Comparison of ENCODE assay signal across 25 mouse cellular contexts in genomic region chr16:38387389-38387788, GRCm38 (mm10). TPM values are rescaled to one million over a fixed set of nuclear protein-coding genes. Genes with fewer than 3 reads are reported as not detected.
DNase-seq lines count a peak whose midpoint lies in the region; ATAC-seq and TF ChIP-seq lines count a peak whose summit lies in the region.
"Had no signal": no experiment of that assay in that cellular context is flagged by ENCODE, and none has a peak within 500 bp of the region (broad histone marks: within the 10 kb centered on the region; RNA-seq: fewer than 3 reads in every experiment).

No protein-coding gene starts in this region.

- H3K27me3 ChIP-seq in CH12.LX (replicated peaks): no peaks in the 10 kb centered on the region
- no peaks in the 10 kb centered on the region for H3K27me3 ChIP-seq in liver, embryonic 13.5 days
- no peaks in the 10 kb centered on the region for H3K27me3 ChIP-seq in liver, postnatal 0 days (ENCODE audit: insufficient read depth, low read length)
- no peaks in the 10 kb centered on the region for H3K27me3 ChIP-seq in cerebellum, adult 2 months (ENCODE audit: control insufficient read depth, insufficient read depth, low read length)
- H3K27me3 ChIP-seq in forebrain, embryonic 14.5 days (replicated peaks; ENCODE audit: control insufficient read depth, insufficient read depth, low read length): no peaks in the 10 kb centered on the region
- H3K27me3 ChIP-seq: forebrain, embryonic 12.5 days; hindbrain, embryonic 12.5 days had no signal

- TF ChIP-seq POLR2A in CH12.LX (IDR thresholded peaks at IDR 0.05; ENCODE audit: low read depth, low read length): no peak
- no peak for TF ChIP-seq POLR2A in cerebellum, adult 2 months (IDR thresholded peaks at IDR 0.05; ENCODE audit: borderline replicate concordance, insufficient read depth, low read length)

- H3K27ac ChIP-seq in CH12.LX (ENCODE audit: insufficient read depth, low read depth): peak overlapping the region; percentile 3; the same call in 1 of the 2 replicates
- H3K27ac ChIP-seq in liver, embryonic 13.5 days: peak overlapping the region; percentile 56
- H3K27ac ChIP-seq in liver, postnatal 0 days (ENCODE audit: low read depth): no peak overlapping the region
- H3K27ac ChIP-seq in cerebellum, adult 2 months (ENCODE audit: insufficient read depth, low read length): no peak overlapping the region
- H3K27ac ChIP-seq in forebrain, embryonic 14.5 days (ENCODE audit: low read depth, low read length): no peak overlapping the region
- H3K27ac ChIP-seq: embryonic facial prominence, embryonic 10.5 days; forebrain, embryonic 12.5 days; heart, embryonic 13.5 days; hindbrain, embryonic 12.5 days had no signal

- no peak for TF ChIP-seq EP300 in CH12.LX (IDR thresholded peaks at IDR 0.05; ENCODE audit: low read length)
- TF ChIP-seq EP300 in liver, postnatal 0 days (IDR thresholded peaks at IDR 0.05; ENCODE audit: low read depth): no peak

- dilution Hi-C loops in CH12.LX (cut with MboI; ENCODE audit: extremely low pct_ligation_motif_present, extremely low pct_unique_long_range_greater_than_20kb, low sequenced_read_pairs): no loop called here

- no peak for DNase-seq in CH12.LX (ENCODE audit: extremely low read depth)
- no peak for DNase-seq in liver, embryonic 13.5 days
- peak; percentile 11 for DNase-seq in liver, postnatal 0 days
- no peak for DNase-seq in cerebellum, postnatal 14 days
- DNase-seq in cerebellum, adult 2 months: no peak
- no peak for DNase-seq in forebrain, embryonic 14.5 days (ENCODE audit: low spot score)
- DNase-seq: adrenal gland, adult 8-10 months; cerebellum, adult 11 months; cerebellum, adult 9-10 months; forebrain, postnatal 0 days; gastrocnemius, postnatal 36 days; heart, adult 11 months; heart, postnatal 36 days had no signal

- 20% methylated on average over 6 of the region's 6 CpGs for WGBS in liver, embryonic 13.5 days (ENCODE audit: insufficient replicate concordance)
- 62% methylated on average over 6 of the region's 6 CpGs for WGBS in liver, postnatal 0 days (ENCODE audit: insufficient replicate concordance)
- WGBS in cerebellum, adult 2 months: 90% methylated on average over 6 of the region's 6 CpGs
- 89% methylated on average over 6 of the region's 6 CpGs for WGBS in forebrain, embryonic 14.5 days

- no peak for TF ChIP-seq CTCF in CH12.LX (conservative IDR thresholded peaks at IDR 0.05 in 1 of 2, IDR thresholded peaks at IDR 0.05 in 1 of 2; ENCODE audit: low read depth in 2 of 2, low read length in 2 of 2)
- TF ChIP-seq CTCF in liver, postnatal 0 days (IDR thresholded peaks at IDR 0.05; ENCODE audit: low read depth): no peak
- TF ChIP-seq CTCF in cerebellum, adult 2 months (IDR thresholded peaks at IDR 0.05; ENCODE audit: borderline replicate concordance, insufficient read depth, low read depth, low read length): no peak

- in situ Hi-C loops in CH12.LX (cut with MboI; ENCODE audit: low pct_ligation_motif_present, low pct_unique_long_range_greater_than_20kb, low sequenced_read_pairs): no loop called here

- TF ChIP-seq RAD21 in CH12.LX (IDR thresholded peaks at IDR 0.05; ENCODE audit: low read depth, low read length): no peak

- H3K36me3 ChIP-seq in CH12.LX (replicated peaks in 1 of 2; ENCODE audit: control insufficient read depth in 1 of 2, insufficient read depth in 1 of 2, low read length in 1 of 2): no peaks in the 10 kb centered on the region
- H3K36me3 ChIP-seq in liver, embryonic 13.5 days: no peaks in the 10 kb centered on the region
- H3K36me3 ChIP-seq in liver, postnatal 0 days (replicated peaks; ENCODE audit: insufficient read depth, low read length): no peaks in the 10 kb centered on the region
- H3K36me3 ChIP-seq in forebrain, embryonic 14.5 days (ENCODE audit: control insufficient read depth, insufficient read depth, low read length): no peaks in the 10 kb centered on the region
- H3K36me3 ChIP-seq: embryonic facial prominence, embryonic 10.5 days; forebrain, embryonic 12.5 days; heart, embryonic 13.5 days; hindbrain, embryonic 12.5 days had no signal

- peak; percentile 44; the same call in 1 of the 2 replicates for ATAC-seq in erythroid progenitor cell, adult 5-6 weeks (replicated peaks; ENCODE audit: low FRiP score, poor library complexity, severe bottlenecking)
- ATAC-seq in liver, embryonic 13.5 days (ENCODE audit: low read depth): peak; percentile 76
- peak; percentile 38; the same call in 1 of the 2 replicates for ATAC-seq in liver, postnatal 0 days
- no peak for ATAC-seq in forebrain, embryonic 14.5 days
- ATAC-seq: forebrain, postnatal 0 days; hindbrain, embryonic 16.5 days had no signal

- H3K9me3 ChIP-seq in CH12.LX (replicated peaks; ENCODE audit: low read length): no peaks in the 10 kb centered on the region
- no peaks in the 10 kb centered on the region for H3K9me3 ChIP-seq in liver, embryonic 13.5 days (replicated peaks)
- H3K9me3 ChIP-seq in liver, postnatal 0 days (ENCODE audit: low read length): no peaks in the 10 kb centered on the region
- no peaks in the 10 kb centered on the region for H3K9me3 ChIP-seq in forebrain, embryonic 14.5 days (replicated peaks; ENCODE audit: control insufficient read depth, low read length)
- H3K9me3 ChIP-seq: embryonic facial prominence, embryonic 10.5 days; forebrain, embryonic 12.5 days; heart, embryonic 13.5 days; hindbrain, embryonic 12.5 days had no signal

- peaks cover 34 to 57% of the 10 kb centered on the region in 2 experiments for H3K4me1 ChIP-seq in CH12.LX (ENCODE audit: control insufficient read depth in 1 of 2, insufficient read depth in 2 of 2)
- peaks cover 54% of the 10 kb centered on the region for H3K4me1 ChIP-seq in liver, embryonic 13.5 days (replicated peaks)
- H3K4me1 ChIP-seq in liver, postnatal 0 days (ENCODE audit: insufficient read depth): peaks cover 22% of the 10 kb centered on the region
- H3K4me1 ChIP-seq in cerebellum, adult 2 months (ENCODE audit: control insufficient read depth, insufficient read depth, low read length): no peaks in the 10 kb centered on the region
- H3K4me1 ChIP-seq in forebrain, embryonic 14.5 days (ENCODE audit: control insufficient read depth, insufficient read depth, low read length): no peaks in the 10 kb centered on the region
- H3K4me1 ChIP-seq: embryonic facial prominence, embryonic 10.5 days; forebrain, embryonic 12.5 days; hindbrain, embryonic 12.5 days had no signal

- 0 out of 2 replicates have a peak, but pooled peaks cover 2% of the 10 kb centered on the region for H3K79me2 ChIP-seq in CH12.LX (replicated peaks; ENCODE audit: control insufficient read depth, extremely low read depth, insufficient read depth, poor library complexity, severe bottlenecking)

- no peak overlapping the region for H3K9ac ChIP-seq in CH12.LX (ENCODE audit: insufficient read depth, low read depth)
- H3K9ac ChIP-seq in liver, embryonic 13.5 days: peak overlapping the region; percentile 7; the same call in 1 of the 2 replicates
- no peak overlapping the region for H3K9ac ChIP-seq in liver, postnatal 0 days (replicated peaks)
- H3K9ac ChIP-seq in forebrain, embryonic 14.5 days (ENCODE audit: low read length): no peak overlapping the region
- H3K9ac ChIP-seq: forebrain, embryonic 12.5 days; forebrain, postnatal 0 days; heart, embryonic 13.5 days; hindbrain, embryonic 12.5 days had no signal

- H3K4me3 ChIP-seq in CH12.LX (replicated peaks in 1 of 3; ENCODE audit: low read depth in 2 of 3, low read length in 2 of 3, poor library complexity in 1 of 3): no peak overlapping the region
- no peak overlapping the region for H3K4me3 ChIP-seq in liver, embryonic 13.5 days (replicated peaks)
- no peak overlapping the region for H3K4me3 ChIP-seq in liver, postnatal 0 days (ENCODE audit: low read depth, low read length)
- no peak overlapping the region for H3K4me3 ChIP-seq in cerebellum, adult 2 months (replicated peaks; ENCODE audit: insufficient read depth, low read depth, low read length)
- H3K4me3 ChIP-seq in forebrain, embryonic 14.5 days (ENCODE audit: low read depth, low read length): no peak overlapping the region
- H3K4me3 ChIP-seq: embryonic facial prominence, embryonic 10.5 days; forebrain, embryonic 12.5 days; heart, embryonic 13.5 days; hindbrain, embryonic 12.5 days had no signal

- H3K4me2 ChIP-seq in CH12.LX (ENCODE audit: insufficient read depth, low read depth, poor library complexity, severe bottlenecking): no peak overlapping the region
- H3K4me2 ChIP-seq in liver, embryonic 13.5 days: peak overlapping the region; percentile 6
- no peak overlapping the region for H3K4me2 ChIP-seq in liver, postnatal 0 days (ENCODE audit: low read depth, low read length)
- no peak overlapping the region for H3K4me2 ChIP-seq in forebrain, embryonic 14.5 days (ENCODE audit: low read length)
- H3K4me2 ChIP-seq: forebrain, embryonic 12.5 days; heart, embryonic 13.5 days; hindbrain, embryonic 12.5 days had no signal

RNA-seq across cellular contexts. Expression of gene Popdc2, which starts 25.4 kb away (rescaled TPM):
- total RNA-seq in CH12.LX (2012; rRNA removed) (1.0 and 3.6 TPM in 2 replicates), CH12.LX (2014; rRNA removed) (0.17 and 0.30 TPM in 2 replicates)
- 0.35 and 1.1 TPM in 2 replicates for polyA plus RNA-seq in CH12.LX (2012; ENCODE audit: insufficient read length, low read depth)
- 21.6 and 24.3 TPM in 2 replicates for total RNA-seq in erythroid progenitor cell, adult 5-6 weeks (2015; ENCODE audit: low replicate concordance)
- total RNA-seq in erythroid progenitor cell, adult 5-6 weeks (2017; ENCODE audit: low replicate concordance): 18.8 and 23.0 TPM in 2 replicates
- polyA plus RNA-seq in liver, embryonic 13.5 days (2015; fragmentation: Nextera tagmentation; extraction: Ambion mirVana): 22.3 and 24.2 TPM in 2 replicates
- 10.8 and 12.6 TPM in 2 replicates for polyA plus RNA-seq in liver, postnatal 0 days (2015; fragmentation: Nextera tagmentation; extraction: Ambion mirVana)
- 0.31 and 0.36 TPM in 2 replicates for polyA plus RNA-seq in cerebellum, adult 2 months (2012; rRNA removed)
- 0.17 and 0.51 TPM in 2 replicates for polyA plus RNA-seq in forebrain, embryonic 14.5 days (2014; fragmentation: Nextera tagmentation; extraction: Ambion mirVana)

RNA-seq across cellular contexts. Expression of gene Gm21987, which starts 40.5 kb away (rescaled TPM):
- total RNA-seq in CH12.LX (2012; rRNA removed) (0.42 TPM in 1 of 2 replicates, not detected in the other), CH12.LX (2014; rRNA removed) (not detected in 2 replicates)
- 0.87 TPM in 1 of 2 replicates, not detected in the other for polyA plus RNA-seq in CH12.LX (2012; ENCODE audit: insufficient read length, low read depth)
- total RNA-seq in erythroid progenitor cell, adult 5-6 weeks (2015; ENCODE audit: low replicate concordance): not detected in 2 replicates
- not detected in 2 replicates for total RNA-seq in erythroid progenitor cell, adult 5-6 weeks (2017; ENCODE audit: low replicate concordance)
- polyA plus RNA-seq in liver, embryonic 13.5 days (2015; fragmentation: Nextera tagmentation; extraction: Ambion mirVana): not detected in 2 replicates
- polyA plus RNA-seq in liver, postnatal 0 days (2015; fragmentation: Nextera tagmentation; extraction: Ambion mirVana): not detected in 2 replicates
- 0.41 TPM in 1 of 2 replicates, not detected in the other for polyA plus RNA-seq in cerebellum, adult 2 months (2012; rRNA removed)
- not detected in 2 replicates for polyA plus RNA-seq in forebrain, embryonic 14.5 days (2014; fragmentation: Nextera tagmentation; extraction: Ambion mirVana)
- total RNA-seq: adrenal gland, postnatal 4 days; ES-E14; forebrain, postnatal 0 days; gastrocnemius, adult 18-20 months; gastrocnemius, postnatal 36 days; heart, postnatal 36 days had no signal
- polyA plus RNA-seq: brain, embryonic 14.5 days; embryonic facial prominence, embryonic 10.5 days; embryonic facial prominence, embryonic 14.5 days; forebrain, embryonic 12.5 days; forebrain, postnatal 0 days; hindbrain, embryonic 12.5 days; hindbrain, embryonic 16.5 days had no signal

RNA-seq across cellular contexts. Expression of gene Cox17, which starts 40.6 kb away (rescaled TPM):
- 643 and 706 TPM in 2 replicates for total RNA-seq in CH12.LX (2012; rRNA removed)
- total RNA-seq in CH12.LX (2014; rRNA removed): 410 and 438 TPM in 2 replicates
- 533 and 622 TPM in 2 replicates for polyA plus RNA-seq in CH12.LX (2012; ENCODE audit: insufficient read length, low read depth)
- 157 and 170 TPM in 2 replicates for total RNA-seq in erythroid progenitor cell, adult 5-6 weeks (2015; ENCODE audit: low replicate concordance)
- 196 and 437 TPM in 2 replicates for total RNA-seq in erythroid progenitor cell, adult 5-6 weeks (2017; ENCODE audit: low replicate concordance)
- polyA plus RNA-seq in liver, embryonic 13.5 days (2015; fragmentation: Nextera tagmentation; extraction: Ambion mirVana): 331 and 350 TPM in 2 replicates
- 274 and 276 TPM in 2 replicates for polyA plus RNA-seq in liver, postnatal 0 days (2015; fragmentation: Nextera tagmentation; extraction: Ambion mirVana)
- 240 and 256 TPM in 2 replicates for polyA plus RNA-seq in cerebellum, adult 2 months (2012; rRNA removed)
- 107 and 126 TPM in 2 replicates for polyA plus RNA-seq in forebrain, embryonic 14.5 days (2014; fragmentation: Nextera tagmentation; extraction: Ambion mirVana)

RNA-seq across cellular contexts. Expression of gene Maats1, which starts 45.4 kb away (rescaled TPM):
- total RNA-seq in CH12.LX (2012; rRNA removed) (3.9 TPM in 2 replicates), CH12.LX (2014; rRNA removed) (1.7 and 1.9 TPM in 2 replicates)
- 2.0 and 2.9 TPM in 2 replicates for polyA plus RNA-seq in CH12.LX (2012; ENCODE audit: insufficient read length, low read depth)
- total RNA-seq in erythroid progenitor cell, adult 5-6 weeks (2015; ENCODE audit: low replicate concordance): not detected in 2 replicates
- not detected in 2 replicates for total RNA-seq in erythroid progenitor cell, adult 5-6 weeks (2017; ENCODE audit: low replicate concordance)
- polyA plus RNA-seq in liver, embryonic 13.5 days (2015; fragmentation: Nextera tagmentation; extraction: Ambion mirVana): 0.05 TPM in 1 of 2 replicates, not detected in the other
- polyA plus RNA-seq in liver, postnatal 0 days (2015; fragmentation: Nextera tagmentation; extraction: Ambion mirVana): 0.04 TPM in 1 of 2 replicates, not detected in the other
- polyA plus RNA-seq in cerebellum, adult 2 months (2012; rRNA removed): 0.39 and 0.78 TPM in 2 replicates
- polyA plus RNA-seq in forebrain, embryonic 14.5 days (2014; fragmentation: Nextera tagmentation; extraction: Ambion mirVana): 0.71 and 0.83 TPM in 2 replicates
- total RNA-seq: gastrocnemius, adult 18-20 months; gastrocnemius, postnatal 36 days; heart, postnatal 36 days had no signal
- polyA plus RNA-seq: intestine, embryonic 14.5 days had no signal

RNA-seq across cellular contexts. Expression of gene Pla1a, which starts 45.6 kb away (rescaled TPM):
- 20.6 and 27.9 TPM in 2 replicates for total RNA-seq in CH12.LX (2012; rRNA removed)
- total RNA-seq in CH12.LX (2014; rRNA removed): 12.3 and 14.3 TPM in 2 replicates
- polyA plus RNA-seq in CH12.LX (2012; ENCODE audit: insufficient read length, low read depth): 9.3 and 11.0 TPM in 2 replicates
- total RNA-seq in erythroid progenitor cell, adult 5-6 weeks (2015; ENCODE audit: low replicate concordance): not detected in 2 replicates
- not detected in 2 replicates for total RNA-seq in erythroid progenitor cell, adult 5-6 weeks (2017; ENCODE audit: low replicate concordance)
- 8.4 and 9.2 TPM in 2 replicates for polyA plus RNA-seq in liver, embryonic 13.5 days (2015; fragmentation: Nextera tagmentation; extraction: Ambion mirVana)
- polyA plus RNA-seq in liver, postnatal 0 days (2015; fragmentation: Nextera tagmentation; extraction: Ambion mirVana): 49.8 and 55.8 TPM in 2 replicates
- polyA plus RNA-seq in cerebellum, adult 2 months (2012; rRNA removed): 1.2 and 1.6 TPM in 2 replicates
- 0.39 and 0.61 TPM in 2 replicates for polyA plus RNA-seq in forebrain, embryonic 14.5 days (2014; fragmentation: Nextera tagmentation; extraction: Ambion mirVana)
- polyA plus RNA-seq: embryonic facial prominence, embryonic 10.5 days had no signal

Comparison
In these comparisons a context has a peak if more than half of its experiments do, and no peak if none do; other contexts are left out.
1. H3K27ac ChIP-seq: peak in CH12.LX (single experiment) and liver, embryonic 13.5 days (single experiment); none in liver, postnatal 0 days (single experiment), cerebellum, adult 2 months (single experiment) and forebrain, embryonic 14.5 days (single experiment).